In genomic region chr17:63110211-63110755, GRCm38 (mm10) we compare ENCODE assay signal across 13 mouse cellular contexts.
"Had no signal": no experiment of that assay in that cellular context is flagged by ENCODE, and none has a peak within 500 bp of the region (broad histone marks: within the 10 kb centered on the region; RNA-seq: fewer than 3 reads in every experiment).

No protein-coding gene starts in this region.

- H3K4me1 ChIP-seq: limb, embryonic 13.5 days had no signal

- H3K9me3 ChIP-seq: limb, embryonic 13.5 days; neural tube, embryonic 15.5 days had no signal

- H3K9ac ChIP-seq: limb, embryonic 13.5 days; liver, embryonic 14.5 days; neural tube, embryonic 15.5 days had no signal

- H3K27me3 ChIP-seq: limb, embryonic 13.5 days; neural tube, embryonic 15.5 days had no signal

- H3K27ac ChIP-seq: left cerebral cortex, adult 2 months; limb, embryonic 13.5 days; liver, embryonic 14.5 days; neural tube, embryonic 15.5 days had no signal

- H3K36me3 ChIP-seq: neural tube, embryonic 15.5 days had no signal

- ATAC-seq: intestine, embryonic 16.5 days had no signal

- H3K4me2 ChIP-seq: limb, embryonic 13.5 days; neural tube, embryonic 15.5 days had no signal

- DNase-seq: kidney, adult 2 months; kidney, postnatal 25 days; lung, adult 18-20 months; right cerebral cortex, postnatal 4 days; spleen, adult 18-20 months; thymus, adult 18-20 months; thymus, postnatal 25 days had no signal

- H3K4me3 ChIP-seq: left cerebral cortex, adult 2 months; limb, embryonic 13.5 days; myocyte; neural tube, embryonic 15.5 days had no signal
